Mouse (Mus musculus) cerebellum, postnatal 10 days (tissue): ENCODE results near the gene Lrp2.

ENCODE experiments used
- DNase-seq, 2 experiments: peaks; one replicate each; pipeline ENCODE4 v3.0.0; 2021; ENCODE audit warnings: mixed read lengths in 2 of 2

Lrp2 gene

GRCm38 (mm10) chr2:69396760-69397435 lies 189.0 kb downstream of the Lrp2 start:
- DNase-seq, result no peak

- DNase-seq, result no peak
Observed at GRCm38 (mm10) chr2:69395597-69396248, 190.1 kb downstream of the Lrp2 start.

GRCm38 (mm10) chr2:69393947-69394346 lies 191.9 kb downstream of the Lrp2 start:
- DNase-seq, result no peak

DNA sequence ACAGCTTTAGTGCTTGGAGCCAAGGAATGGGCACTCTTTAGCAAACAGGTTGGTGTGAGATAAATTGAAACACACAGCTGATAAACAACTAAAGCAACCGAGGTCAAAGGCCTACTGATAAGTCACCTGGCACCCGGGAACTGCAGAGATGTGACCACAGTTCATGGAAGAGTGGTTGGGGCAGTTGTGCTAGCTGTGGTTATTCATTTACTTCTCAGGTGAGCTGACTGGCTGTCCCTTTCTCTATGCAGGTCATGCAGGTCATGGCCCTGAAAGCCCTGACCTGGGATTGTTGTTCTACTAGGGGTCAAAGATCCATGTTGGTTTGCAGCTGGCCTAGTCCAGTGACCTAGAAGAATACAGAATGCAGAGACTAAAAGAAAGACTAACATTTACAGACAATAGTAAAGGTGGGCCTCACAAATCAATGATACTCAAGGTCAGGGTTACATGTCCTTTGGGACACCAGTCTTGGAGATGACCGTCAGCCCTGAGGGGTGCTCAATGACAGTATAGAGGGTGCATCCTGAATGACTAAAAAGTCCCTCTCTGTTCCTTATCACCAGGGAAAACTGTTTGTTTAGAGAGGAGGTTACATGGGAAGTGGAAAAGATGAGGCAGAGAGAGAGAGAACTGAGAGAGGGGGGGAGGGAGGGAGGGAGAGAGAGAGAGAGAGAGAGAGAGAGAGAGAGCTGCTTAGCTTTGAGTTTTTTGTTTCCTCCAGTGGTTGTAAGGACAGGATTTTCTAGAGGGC lies 199.6 kb downstream of the Lrp2 start:
- no peak for DNase-seq

DNA sequence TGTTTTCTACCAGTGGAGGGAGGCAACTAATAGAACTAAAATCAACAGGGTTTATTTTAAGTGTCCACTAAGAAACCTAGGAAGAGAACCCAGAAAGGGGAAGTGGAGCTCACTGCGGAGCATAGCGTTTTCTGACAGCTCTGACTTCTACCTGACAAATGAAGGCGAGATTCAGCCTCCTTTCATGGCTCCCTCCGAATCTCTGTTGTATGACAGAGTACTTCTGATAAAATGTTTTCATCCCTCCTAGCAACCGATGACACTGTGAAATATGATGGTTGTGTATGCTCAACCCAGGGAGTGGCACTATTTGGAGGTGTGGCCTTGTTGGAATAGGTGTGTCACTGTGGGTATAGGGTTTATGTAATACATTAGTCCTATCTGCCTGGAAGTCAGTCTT lies 203.0 kb downstream of the Lrp2 start:
- DNase-seq, result no peak

DNA sequence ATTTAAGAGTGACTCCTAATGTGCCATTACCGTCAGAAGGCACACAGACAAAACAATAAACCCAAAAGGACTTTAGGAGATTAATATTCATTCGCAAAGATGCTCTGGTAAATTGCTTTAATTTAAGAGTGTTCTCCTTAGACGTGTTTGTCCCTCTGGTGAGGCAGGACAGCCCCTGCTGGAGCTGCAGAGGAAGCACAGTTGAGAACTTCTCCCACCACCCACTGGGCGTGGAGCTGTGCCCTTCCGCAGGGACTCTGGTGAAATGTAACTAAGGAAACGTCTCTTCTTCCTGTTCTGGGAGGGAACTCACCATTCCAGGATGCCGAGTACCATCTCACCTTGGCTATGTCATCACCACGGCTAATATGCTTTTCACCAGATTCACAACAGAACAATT lies 204.1 kb downstream of the Lrp2 start:
- peak; percentile 17 to 19 for DNase-seq

DNA sequence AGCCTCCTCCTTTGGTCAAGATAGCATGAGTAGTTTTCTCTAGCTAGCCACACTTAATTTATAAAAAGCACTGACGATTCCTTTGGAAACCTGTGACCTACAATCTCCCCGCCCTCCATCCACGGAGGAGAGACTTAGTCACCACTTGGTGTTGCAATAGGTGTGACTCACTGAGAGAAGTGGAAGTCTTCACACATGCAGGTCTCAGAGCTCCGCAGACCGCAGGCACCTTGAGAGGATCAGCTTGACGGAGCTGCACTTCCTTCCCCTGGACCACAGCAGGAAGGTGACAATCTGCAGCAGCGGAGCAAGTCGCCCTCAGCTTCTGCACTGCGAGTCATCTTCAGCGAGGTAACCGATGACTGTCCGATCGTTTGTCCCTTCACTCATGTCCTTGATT lies 205.6 kb downstream of the Lrp2 start, which contains the start of gene Dhrs9:
Gene Dhrs9 (plus strand): TSS at position 165 of the 400 bp plus-strand sequence.
- DNase-seq, result no peak

- peak; percentile 11 to 33 for DNase-seq
Observed at GRCm38 (mm10) chr2:69379801-69380200, 206.1 kb downstream of the Lrp2 start.

DNA sequence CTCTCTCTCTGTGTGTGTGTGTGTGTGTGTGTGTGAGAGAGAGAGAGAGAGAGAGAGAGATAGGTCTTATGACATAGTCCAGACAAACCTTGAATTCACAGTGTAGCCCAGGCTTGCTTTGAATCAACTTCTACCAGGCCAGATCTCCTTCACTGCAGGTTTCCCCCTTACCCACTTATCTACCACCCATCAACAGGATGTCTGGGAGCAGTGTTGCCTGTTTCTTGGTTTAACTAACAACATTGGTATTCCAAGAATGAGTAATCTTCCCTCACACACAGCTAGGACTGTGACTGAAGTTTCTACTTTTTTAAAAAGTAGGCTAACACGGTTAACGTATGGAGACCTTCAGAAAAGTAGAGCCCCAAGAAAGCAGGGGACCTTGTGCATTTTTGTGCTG lies 209.1 kb downstream of the Lrp2 start:
- no peak for DNase-seq
